Mouse (Mus musculus) kidney, adult 11 months (tissue): Measurements from ENCODE around the gene Naa15.

ENCODE experiments used
- DNase-seq: peaks from one replicate; pipeline ENCODE4 v3.0.0; 2022

Gene Naa15

DNA sequence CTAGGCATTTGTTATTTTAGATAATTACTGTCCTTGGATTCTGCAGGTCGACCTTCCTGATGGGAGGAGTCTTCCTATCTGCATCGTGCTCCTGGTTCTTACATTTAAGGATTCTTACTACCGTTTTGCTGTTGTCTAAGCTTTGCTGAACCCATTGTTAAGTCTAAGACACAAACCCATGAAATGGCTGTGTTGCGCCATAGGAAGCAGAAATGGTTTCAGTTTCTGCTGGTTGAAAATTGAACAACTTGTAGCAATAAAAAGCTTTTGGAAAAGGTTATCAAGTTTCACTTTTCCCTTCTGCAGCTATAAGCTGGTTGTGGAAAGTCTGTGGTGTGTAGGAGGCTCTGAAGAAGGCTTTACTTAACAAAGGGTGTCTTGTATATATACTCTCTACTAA, 60.8 kb downstream of the Naa15 start:
- DNase-seq = no peak

GRCm38 (mm10) chr3:51479893-51480292, 64.9 kb downstream of the Naa15 start:
- no peak for DNase-seq

DNA sequence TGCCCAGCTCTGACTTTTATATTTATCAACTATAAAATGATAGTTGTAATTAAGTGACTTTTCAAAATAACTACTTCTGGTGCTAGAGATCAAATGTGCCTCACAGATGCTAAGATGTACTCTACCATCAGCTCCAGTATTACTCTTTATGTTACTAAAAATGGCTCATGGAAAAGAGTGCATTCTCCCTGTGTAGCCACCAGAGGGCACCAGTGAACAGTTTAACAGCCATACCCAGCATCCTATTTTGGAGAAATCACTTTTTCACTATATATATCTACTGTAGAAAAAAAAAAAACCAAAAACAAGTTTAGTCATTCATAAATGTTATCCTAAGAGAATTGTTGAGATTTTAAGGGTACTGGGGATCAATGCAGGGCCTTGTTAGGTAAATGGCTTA, 66.1 kb downstream of the Naa15 start:
- DNase-seq = peak; percentile 10

DNA sequence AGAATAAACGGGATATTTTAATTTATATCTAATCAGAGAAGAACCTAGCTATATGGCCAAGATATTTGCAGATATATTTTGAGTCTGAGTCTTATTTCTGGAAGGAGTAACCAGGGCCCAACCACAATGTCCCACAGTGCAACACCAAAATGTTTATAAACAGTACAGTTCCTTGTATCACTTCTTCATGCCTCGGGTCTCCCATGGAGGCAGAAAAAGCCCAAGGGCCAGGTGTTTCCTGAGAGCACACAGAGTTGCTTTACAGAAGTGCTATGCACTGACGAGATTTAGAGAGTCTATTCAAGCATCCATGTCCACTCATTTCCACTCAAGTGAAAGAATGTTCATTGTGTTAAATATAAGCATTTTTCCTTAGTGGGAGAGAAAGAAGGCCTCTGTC, 66.9 kb downstream of the Naa15 start:
- DNase-seq = no peak

DNA sequence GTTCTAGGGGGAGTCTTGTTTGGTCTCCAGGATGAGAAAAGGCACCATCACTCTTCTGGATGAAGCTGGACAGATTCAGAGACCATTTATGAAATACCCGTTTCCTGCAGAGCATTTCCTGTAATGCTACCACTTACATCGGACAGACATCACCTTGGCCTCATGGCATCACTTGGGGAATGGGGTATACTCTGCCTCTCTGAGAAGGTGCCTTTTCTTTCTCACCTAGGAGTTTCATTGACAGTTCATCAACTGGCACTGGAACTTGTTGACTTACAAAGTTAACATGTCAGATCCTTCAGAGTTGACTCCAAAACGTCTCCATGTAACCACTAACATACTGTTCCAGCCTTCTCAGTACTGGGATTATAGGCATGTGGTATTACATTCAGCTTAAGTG, 67.8 kb downstream of the Naa15 start:
- DNase-seq = no peak

- DNase-seq = peak; percentile 97
Measured at GRCm38 (mm10) chr3:51483741-51484359, 68.9 kb downstream of the Naa15 start, which contains the start of gene Rab33b. Rab33b (plus strand) TSS chr3:51483920.

GRCm38 (mm10) chr3:51484370-51484769, 69.4 kb downstream of the Naa15 start:
- no peak for DNase-seq

DNA sequence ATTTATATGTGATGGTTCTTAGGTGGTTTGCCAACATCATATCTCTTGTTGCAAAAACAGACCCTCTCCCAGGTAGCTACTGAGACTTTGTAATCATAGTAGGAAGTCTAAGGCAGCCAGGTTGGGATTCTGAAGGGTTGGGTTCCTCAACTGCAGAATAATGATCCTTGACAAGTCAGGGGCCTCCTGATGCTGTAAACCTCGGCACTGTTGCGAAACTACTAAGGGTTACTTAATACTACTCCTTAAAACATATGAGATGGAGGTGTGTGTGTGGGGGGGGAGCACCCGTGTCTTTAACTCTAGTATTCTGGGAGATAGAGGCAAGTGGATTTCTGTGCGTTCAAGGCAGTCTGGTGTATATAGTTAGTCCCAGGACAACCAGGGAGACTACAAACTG, 70.4 kb downstream of the Naa15 start:
- DNase-seq = no peak

- peak; percentile 6 for DNase-seq
Measured at GRCm38 (mm10) chr3:51486491-51487195, 71.7 kb downstream of the Naa15 start.

DNA sequence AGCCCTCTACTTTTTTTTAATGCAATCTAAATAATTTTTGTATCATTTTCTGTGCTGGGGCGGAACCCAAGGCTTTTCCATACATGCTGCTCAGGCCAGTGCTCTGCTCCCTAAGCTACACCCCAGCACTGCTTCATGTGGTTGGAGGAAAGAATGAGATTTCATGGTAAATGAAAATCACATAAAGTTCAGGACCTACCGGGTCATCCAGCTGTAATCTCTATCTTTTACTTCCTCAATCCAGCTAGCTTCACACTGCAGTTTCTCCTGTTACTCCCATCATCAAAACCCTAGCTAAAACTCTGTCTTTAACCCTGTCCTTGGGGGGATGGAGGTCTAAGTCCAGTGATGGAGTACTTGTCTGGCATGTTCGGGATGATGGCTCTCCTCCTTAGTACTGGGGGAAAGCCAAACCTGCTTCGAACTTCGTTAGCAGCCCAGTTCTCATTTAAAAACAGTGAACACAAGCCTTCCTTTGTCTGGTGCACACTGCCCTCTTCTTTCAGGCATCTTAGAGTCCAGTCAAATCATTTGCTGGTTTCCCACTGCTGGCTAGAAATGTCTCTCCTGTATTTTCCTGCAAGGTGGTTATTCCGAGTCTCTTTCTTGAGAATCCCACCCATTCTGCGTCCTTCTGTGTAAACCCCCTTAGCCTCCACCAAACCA, 75.3 kb downstream of the Naa15 start:
- DNase-seq = no peak

DNA sequence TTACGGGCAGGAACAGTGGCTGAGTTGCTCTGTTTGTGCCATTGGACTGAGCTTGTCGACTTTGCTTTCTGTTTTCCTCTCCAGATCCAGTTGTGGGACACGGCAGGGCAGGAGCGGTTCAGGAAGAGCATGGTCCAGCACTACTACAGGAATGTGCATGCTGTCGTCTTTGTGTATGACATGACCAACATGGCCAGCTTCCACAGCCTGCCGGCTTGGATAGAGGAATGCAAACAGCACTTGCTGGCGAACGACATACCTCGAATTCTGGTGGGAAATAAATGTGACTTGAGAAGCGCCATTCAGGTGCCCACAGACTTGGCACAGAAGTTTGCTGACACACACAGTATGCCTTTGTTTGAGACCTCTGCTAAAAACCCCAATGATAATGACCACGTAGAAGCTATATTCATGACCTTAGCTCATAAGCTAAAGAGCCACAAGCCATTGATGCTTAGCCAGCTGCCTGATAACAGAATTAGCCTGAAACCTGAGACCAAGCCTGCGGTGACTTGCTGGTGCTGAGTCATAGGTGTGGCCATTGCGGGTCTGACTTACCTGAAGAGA, 78.4 kb downstream of the Naa15 start:
- DNase-seq = no peak

GRCm38 (mm10) chr3:51494466-51494865, 79.5 kb downstream of the Naa15 start:
- DNase-seq = no peak

DNA sequence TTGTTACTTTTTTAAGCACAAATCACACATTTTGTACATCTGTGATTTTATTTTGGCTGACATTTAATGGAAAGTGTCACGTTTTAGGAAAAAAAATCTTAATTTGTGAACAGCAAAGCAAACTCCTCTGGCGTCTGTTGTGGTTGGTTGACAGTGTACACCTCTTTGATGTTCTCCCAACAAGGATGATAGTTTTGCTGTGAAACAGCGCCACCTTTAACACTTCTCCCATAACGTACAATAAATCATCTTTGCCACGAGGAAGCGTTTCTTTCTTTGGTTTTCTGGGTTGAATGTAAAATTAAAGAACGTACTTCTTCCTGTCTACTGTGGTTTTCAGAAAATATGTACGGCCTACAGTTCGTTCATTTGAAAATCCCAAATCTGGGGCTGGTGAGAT, 80.7 kb downstream of the Naa15 start:
- DNase-seq = no peak

- DNase-seq = no peak
Measured at GRCm38 (mm10) chr3:51497978-51498377, 83.0 kb downstream of the Naa15 start.

- DNase-seq = no peak
Measured at GRCm38 (mm10) chr3:51498659-51499058, 83.7 kb downstream of the Naa15 start.

DNA sequence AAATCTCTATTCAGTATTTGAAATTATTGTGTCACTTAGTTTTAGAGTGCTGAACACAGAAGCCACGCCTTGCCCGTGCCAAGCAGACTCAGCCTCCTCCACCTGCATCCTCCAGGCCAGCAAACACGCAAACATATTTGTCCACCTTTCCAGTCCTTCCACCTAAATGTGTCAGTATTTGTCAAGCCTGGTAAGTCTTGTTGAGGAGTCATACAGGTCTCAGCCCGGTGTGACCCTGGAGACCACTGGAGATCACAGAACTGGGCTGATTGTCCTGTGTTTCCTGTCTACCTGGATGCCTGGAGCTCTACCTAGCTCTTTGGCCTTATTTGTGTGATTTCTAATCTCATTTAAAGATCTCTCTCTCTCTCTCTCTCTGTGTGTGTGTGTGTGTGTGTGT, 84.9 kb downstream of the Naa15 start:
- no peak for DNase-seq

- no peak for DNase-seq
Measured at GRCm38 (mm10) chr3:51504385-51504952, 89.5 kb downstream of the Naa15 start.

DNA sequence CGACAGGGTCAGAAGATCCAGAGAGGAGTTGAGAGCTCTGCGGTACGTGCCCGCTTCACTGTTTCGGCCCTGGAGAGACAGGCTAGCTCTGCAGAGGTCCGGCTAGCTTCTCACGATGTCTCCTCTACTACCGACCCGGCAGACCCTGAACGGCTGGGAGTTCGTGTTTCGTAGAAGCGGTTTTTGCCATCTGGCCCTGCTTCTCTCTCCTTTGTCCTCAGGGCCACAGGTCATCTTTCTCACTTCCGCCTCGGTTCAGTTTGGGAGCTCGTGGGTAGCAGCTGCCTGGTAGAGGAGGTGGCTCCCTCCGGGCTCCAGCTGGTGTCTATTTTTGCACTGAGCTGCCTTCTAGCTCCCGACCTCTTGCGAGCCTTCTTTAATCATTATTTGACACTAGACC, 90.5 kb downstream of the Naa15 start:
- DNase-seq = peak; percentile 18

GRCm38 (mm10) chr3:51510903-51511302, 96.0 kb downstream of the Naa15 start:
- peak; percentile 49 for DNase-seq

- no peak for DNase-seq
Measured at GRCm38 (mm10) chr3:51511983-51512382, 97.0 kb downstream of the Naa15 start.

DNA sequence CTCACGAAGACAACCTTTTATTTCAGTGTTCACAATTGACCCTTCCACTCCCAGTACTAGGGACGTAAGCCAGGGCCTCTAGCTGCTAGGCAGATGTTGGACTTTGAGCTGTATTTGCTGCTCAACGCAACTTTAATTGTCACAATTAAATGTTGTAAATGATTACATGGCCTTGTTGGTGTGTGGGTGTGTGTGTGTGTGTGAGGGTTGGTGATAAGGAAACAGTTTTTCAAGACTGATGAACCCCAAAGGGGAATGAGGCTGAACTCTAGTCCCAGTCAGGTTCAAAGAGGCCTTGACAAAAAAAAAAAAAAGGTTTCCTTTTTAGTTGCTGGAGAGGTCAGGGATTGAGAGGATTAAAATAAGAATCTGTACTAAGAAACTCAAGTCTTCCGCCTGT, 102.5 kb downstream of the Naa15 start:
- DNase-seq = no peak

GRCm38 (mm10) chr3:51517878-51518762, 103.2 kb downstream of the Naa15 start:
- no peak for DNase-seq

GRCm38 (mm10) chr3:51518763-51519121, 103.8 kb downstream of the Naa15 start:
- no peak for DNase-seq
